Mouse (Mus musculus) stomach, embryonic 14.5 days (tissue): ENCODE measurements around the gene Kcnh5. TPM values are rescaled to one million over a fixed set of nuclear protein-coding genes. Genes with fewer than 3 reads are reported as not detected.

ENCODE experiments used
- ATAC-seq: fragments of 200-750 bp; cut with Nextera tagmentation; 2 replicates; pipeline ENCODE4 v1.8.0; 2017; ENCODE audit warnings: low read depth, moderate TSS enrichment; ENCODE audit not compliant: insufficient number of reproducible peaks, insufficient read depth, low FRiP score
- H3K27ac ChIP-seq: fragments of 300-500 bp; sonication (generic); 2 replicates; pipeline ENCODE4 v1.5.1; 2014; ENCODE audit warnings: mild to moderate bottlenecking, low read length, moderate library complexity, mixed read lengths
- H3K27me3 ChIP-seq: fragments of 300-500 bp; sonication (generic); 2 replicates; pipeline ENCODE4 v1.6.1; 2014; ENCODE audit warnings: low read length, control low read depth, mixed read lengths; ENCODE audit not compliant: control insufficient read depth, insufficient read depth
- H3K36me3 ChIP-seq: fragments of 300-500 bp; sonication (generic); 2 replicates; pipeline ENCODE4 v1.6.1; 2014; ENCODE audit warnings: mild to moderate bottlenecking, control low read depth, low read length, moderate library complexity, mixed read lengths; ENCODE audit not compliant: control insufficient read depth, insufficient read depth
- H3K4me1 ChIP-seq: fragments of 300-500 bp; sonication (generic); 2 replicates; pipeline ENCODE4 v1.6.1; 2014; ENCODE audit warnings: low read length, control low read depth, mixed read lengths; ENCODE audit not compliant: control insufficient read depth, insufficient read depth
- H3K4me2 ChIP-seq: fragments of 300-500 bp; sonication (generic); replicated peaks from 2 replicates; pipeline ENCODE4 v1.6.1; 2014; ENCODE audit warnings: low read depth, low read length, control low read depth
- H3K4me3 ChIP-seq: fragments of 300-500 bp; sonication (generic); 2 replicates; pipeline ENCODE4 v1.5.1; 2014; ENCODE audit warnings: low read depth, low read length, control low read depth
- H3K9ac ChIP-seq: fragments of 300-500 bp; sonication (generic); replicated peaks from 2 replicates; pipeline ENCODE4 v1.6.1; 2014; ENCODE audit warnings: low read depth, mild to moderate bottlenecking, control low read depth, low read length, moderate library complexity, mixed read lengths
- H3K9me3 ChIP-seq: fragments of 300-500 bp; sonication (generic); 2 replicates; pipeline ENCODE4 v1.6.1; 2016; ENCODE audit warnings: low read depth, low read length, control low read depth; ENCODE audit not compliant: control insufficient read depth
- WGBS: fragments of 180-500 bp; shearing (Covaris S2); extraction: QIAGEN DNeasy Blood & Tissue Kit; methylation state at CpG from one replicate; pipeline ENCODE4 v1.1.7; 2014; 5-methylcytosine and 5-hydroxymethylcytosine counted together
- polyA plus RNA-seq: library from polyadenylated mRNA; unstranded; fragments of >200 nt; fragmentation: Nextera tagmentation; extraction: Ambion mirVana; gene quantifications from 2 replicates; pipeline ENCODE4 v1.2.1, GENCODE M21; 2014

Gene Kcnh5
- polyA plus RNA-seq, 1 experiment from 2014 or later: 0.27 TPM

DNA sequence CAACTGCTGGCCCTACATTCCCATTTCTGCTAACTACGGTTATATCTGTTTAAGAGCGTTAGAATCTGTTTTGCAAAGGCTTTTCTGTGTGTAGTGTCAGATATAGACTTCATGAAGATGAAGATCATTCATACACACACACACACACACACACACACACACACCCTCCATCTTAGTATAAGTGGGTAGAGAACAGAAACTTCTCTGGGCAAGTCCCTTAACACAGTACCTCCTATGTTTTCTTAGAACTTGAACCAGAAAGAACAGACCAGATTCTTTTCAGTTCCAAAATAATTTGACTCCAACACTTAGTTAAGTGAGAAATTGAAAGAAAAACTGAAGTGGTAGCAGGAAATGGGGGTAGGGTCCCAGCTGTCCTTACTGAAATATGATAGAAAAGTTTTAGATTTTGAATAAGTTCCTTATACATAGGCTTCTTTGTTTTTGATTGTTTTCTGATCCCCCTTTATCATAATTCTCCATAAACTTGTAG lies 24.0 kb downstream of the Kcnh5 start:
- no peak overlapping the region for H3K4me3 ChIP-seq
- H3K9ac ChIP-seq: no peak overlapping the region
- no peak overlapping the region for H3K4me2 ChIP-seq
- no peaks in the 10 kb centered on the region for H3K9me3 ChIP-seq
- H3K36me3 ChIP-seq: no peaks in the 10 kb centered on the region
- ATAC-seq: no peak
- 97% methylated on average over 2 of the region's 2 CpGs for WGBS
- H3K27ac ChIP-seq: no peak overlapping the region
- no peaks in the 10 kb centered on the region for H3K4me1 ChIP-seq
- no peaks in the 10 kb centered on the region for H3K27me3 ChIP-seq

DNA sequence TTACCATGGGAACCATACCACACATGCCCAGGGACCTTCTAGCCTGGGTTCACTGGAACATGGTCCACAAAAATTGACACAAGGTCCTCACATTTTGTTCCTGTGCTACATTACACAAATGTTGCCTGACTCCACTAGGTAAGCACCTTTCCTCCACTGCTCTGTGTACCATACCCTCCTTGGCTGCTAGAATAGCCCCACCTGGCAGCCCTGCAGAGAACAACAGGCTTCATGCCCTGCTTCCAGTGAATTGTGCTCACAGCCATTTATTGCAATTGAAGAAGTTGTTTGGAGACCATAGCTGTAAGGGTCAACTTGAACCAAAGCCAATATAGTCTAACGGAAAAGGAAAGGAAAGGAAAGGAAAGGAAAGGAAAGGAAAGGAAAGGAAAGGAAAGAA lies 37.3 kb downstream of the Kcnh5 start:
- no peak for ATAC-seq
- WGBS: 86% methylated on average over 1 of the region's 1 CpGs
- no peak overlapping the region for H3K4me3 ChIP-seq
- no peak overlapping the region for H3K9ac ChIP-seq
- H3K27me3 ChIP-seq: no peaks in the 10 kb centered on the region
- no peaks in the 10 kb centered on the region for H3K4me1 ChIP-seq
- no peaks in the 10 kb centered on the region for H3K36me3 ChIP-seq
- H3K4me2 ChIP-seq: no peak overlapping the region
- no peaks in the 10 kb centered on the region for H3K9me3 ChIP-seq
- no peak overlapping the region for H3K27ac ChIP-seq

DNA sequence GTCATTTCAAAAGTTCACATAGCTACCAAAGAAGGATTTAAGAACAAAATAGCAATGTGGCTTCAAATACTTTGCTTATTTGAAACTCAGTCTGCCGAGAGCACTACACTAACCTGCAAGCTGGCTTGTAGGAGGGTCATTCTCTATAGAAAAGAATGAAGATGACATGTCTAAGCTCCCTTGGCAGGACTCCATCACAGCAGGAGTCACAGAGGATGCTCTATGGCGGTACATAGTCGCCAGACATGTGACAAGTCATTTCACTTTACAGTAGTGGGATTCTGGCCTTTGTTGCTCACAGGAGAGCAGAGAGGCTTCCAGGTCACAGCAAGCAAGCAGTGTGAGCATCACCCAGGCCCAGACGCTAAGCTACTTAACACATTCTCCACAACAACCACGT lies 85.2 kb downstream of the Kcnh5 start:
- 73% methylated on average over 5 of the region's 5 CpGs for WGBS
- no peak for ATAC-seq

DNA sequence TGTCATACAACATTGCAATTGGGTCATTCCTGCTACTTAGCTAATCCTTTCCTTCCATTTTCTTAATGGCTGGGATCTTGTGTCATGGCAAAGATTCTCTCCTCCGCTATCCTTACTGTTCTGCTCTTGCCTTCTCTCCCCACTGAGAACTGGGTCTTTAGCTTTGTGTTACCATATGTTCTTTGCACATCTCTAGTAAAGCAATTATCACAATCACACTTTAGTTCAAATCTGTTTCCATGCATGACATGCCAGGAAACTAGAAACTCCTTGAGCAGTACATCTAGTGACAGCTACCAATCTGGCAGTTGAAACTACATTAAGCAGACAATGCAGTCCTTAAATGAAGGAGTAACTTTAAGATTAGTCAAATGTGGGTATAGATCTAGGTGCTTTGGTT lies 86.2 kb downstream of the Kcnh5 start:
- Histone ChIP-seq H3K36me3 (no peaks in the 10 kb centered on the region), H3K4me1 (no peaks in the 10 kb centered on the region), H3K27ac (no peak overlapping the region), H3K27me3 (no peaks in the 10 kb centered on the region), H3K9me3 (no peaks in the 10 kb centered on the region), H3K4me2 (no peak overlapping the region), H3K9ac (no peak overlapping the region), H3K4me3 (no peak overlapping the region)
- ATAC-seq: no peak
- WGBS: 96% methylated on average over 1 of the region's 1 CpGs

More for the DNA sequence above, 85.2 kb downstream of the Kcnh5 start:
- H3K4me3 ChIP-seq: no peak overlapping the region
- no peaks in the 10 kb centered on the region for H3K9me3 ChIP-seq
- no peaks in the 10 kb centered on the region for H3K4me1 ChIP-seq
- H3K27ac ChIP-seq: no peak overlapping the region
- H3K9ac ChIP-seq: no peak overlapping the region
- H3K27me3 ChIP-seq: no peaks in the 10 kb centered on the region
- H3K4me2 ChIP-seq: no peak overlapping the region
- no peaks in the 10 kb centered on the region for H3K36me3 ChIP-seq

DNA sequence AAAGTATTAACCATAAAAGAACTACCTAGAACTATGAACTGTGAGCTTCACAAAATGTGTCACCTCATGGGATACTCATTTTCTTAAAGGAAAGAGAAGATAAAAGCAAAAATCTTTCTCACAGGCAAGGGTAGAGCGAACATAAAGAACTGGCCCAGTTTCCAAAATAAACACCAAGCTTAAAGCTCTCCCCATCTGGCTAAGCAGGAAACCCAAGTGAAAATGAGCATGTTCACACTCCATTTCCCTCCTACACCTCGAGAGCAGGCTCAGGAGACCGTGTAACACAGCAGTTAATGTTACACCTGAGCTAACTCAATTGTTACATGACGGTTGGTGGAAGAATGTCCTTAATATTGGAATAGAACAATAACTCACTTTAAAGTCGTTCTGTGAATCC lies 100.0 kb downstream of the Kcnh5 start:
- Histone ChIP-seq H3K9me3 (no peaks in the 10 kb centered on the region), H3K4me2 (no peak overlapping the region), H3K27me3 (no peaks in the 10 kb centered on the region), H3K27ac (no peak overlapping the region), H3K4me3 (no peak overlapping the region), H3K4me1 (no peaks in the 10 kb centered on the region), H3K36me3 (no peaks in the 10 kb centered on the region), H3K9ac (no peak overlapping the region)
- ATAC-seq: no peak
- 68% methylated on average over 5 of the region's 5 CpGs for WGBS

DNA sequence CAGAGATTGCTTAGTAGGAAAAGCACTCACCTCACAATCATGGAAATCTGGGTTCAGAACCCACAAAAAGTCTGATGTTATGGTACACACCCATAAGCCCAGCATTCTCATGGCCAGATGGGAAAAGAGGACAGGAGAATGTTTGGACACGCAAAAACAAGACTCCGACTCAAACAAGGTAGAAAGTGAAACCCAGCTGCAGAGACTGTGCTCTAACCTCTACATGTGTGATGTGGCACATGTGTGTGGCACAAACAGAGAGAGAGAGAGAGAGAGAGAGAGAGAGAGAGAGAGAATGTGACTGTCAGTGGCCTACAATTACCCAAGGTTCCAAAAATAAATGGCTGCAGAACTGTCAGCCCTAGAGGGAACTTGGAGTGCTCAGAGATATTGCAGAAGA lies 106.1 kb downstream of the Kcnh5 start:
- 90% methylated on average over 2 of the region's 2 CpGs for WGBS
- Histone ChIP-seq H3K4me3 (no peak overlapping the region), H3K27me3 (no peaks in the 10 kb centered on the region), H3K9me3 (no peaks in the 10 kb centered on the region), H3K4me1 (no peaks in the 10 kb centered on the region), H3K36me3 (no peaks in the 10 kb centered on the region), H3K4me2 (no peak overlapping the region), H3K9ac (no peak overlapping the region), H3K27ac (no peak overlapping the region)
- no peak for ATAC-seq

DNA sequence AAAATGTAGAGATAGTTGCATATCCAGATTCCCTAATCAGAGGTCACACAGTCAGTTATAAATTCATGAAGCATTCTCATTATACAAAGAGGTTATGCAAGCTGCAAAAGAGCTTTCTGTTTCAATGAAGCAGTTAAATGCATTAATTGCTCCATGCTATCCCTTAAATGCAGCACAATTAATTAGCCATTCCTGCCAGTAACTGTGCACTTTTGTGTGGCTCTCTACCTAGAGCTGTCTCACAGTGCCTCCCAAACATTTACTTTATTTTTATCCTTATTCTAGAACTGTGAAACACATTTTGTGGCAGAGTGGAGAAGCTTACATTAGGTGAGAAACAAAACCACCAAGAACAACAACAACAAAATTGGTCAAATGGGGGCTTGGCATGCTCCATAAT lies 114.6 kb downstream of the Kcnh5 start:
- Histone ChIP-seq H3K36me3 (no peaks in the 10 kb centered on the region), H3K4me3 (no peak overlapping the region), H3K4me1 (no peaks in the 10 kb centered on the region), H3K9ac (no peak overlapping the region), H3K27ac (no peak overlapping the region), H3K27me3 (no peaks in the 10 kb centered on the region), H3K9me3 (no peaks in the 10 kb centered on the region), H3K4me2 (no peak overlapping the region)
- ATAC-seq: no peak

DNA sequence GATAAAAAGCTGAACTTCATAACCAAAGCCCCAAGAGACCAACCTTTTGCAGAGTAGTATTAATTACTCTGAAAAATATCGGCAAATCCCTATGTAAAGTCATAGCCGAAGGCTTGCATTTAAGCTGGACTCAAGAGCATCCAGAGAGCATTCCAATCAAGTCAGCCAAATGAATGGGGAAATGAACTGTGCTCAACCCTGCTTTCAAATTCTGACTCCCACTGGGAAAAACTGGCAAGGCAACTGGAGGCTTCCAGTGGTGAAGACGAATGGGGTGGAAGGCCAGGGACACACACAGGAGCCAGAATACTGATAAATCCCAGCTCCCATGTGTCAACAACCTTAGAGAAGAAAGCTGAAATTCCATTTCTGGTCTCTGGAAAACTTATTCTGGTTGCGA lies 115.4 kb downstream of the Kcnh5 start:
- no peaks in the 10 kb centered on the region for H3K9me3 ChIP-seq
- 66% methylated on average over 4 of the region's 4 CpGs for WGBS
- no peak for ATAC-seq
- H3K4me1 ChIP-seq: no peaks in the 10 kb centered on the region
- no peak overlapping the region for H3K27ac ChIP-seq
- no peaks in the 10 kb centered on the region for H3K27me3 ChIP-seq
- H3K36me3 ChIP-seq: no peaks in the 10 kb centered on the region
- no peak overlapping the region for H3K4me2 ChIP-seq
- H3K4me3 ChIP-seq: no peak overlapping the region
- no peak overlapping the region for H3K9ac ChIP-seq

DNA sequence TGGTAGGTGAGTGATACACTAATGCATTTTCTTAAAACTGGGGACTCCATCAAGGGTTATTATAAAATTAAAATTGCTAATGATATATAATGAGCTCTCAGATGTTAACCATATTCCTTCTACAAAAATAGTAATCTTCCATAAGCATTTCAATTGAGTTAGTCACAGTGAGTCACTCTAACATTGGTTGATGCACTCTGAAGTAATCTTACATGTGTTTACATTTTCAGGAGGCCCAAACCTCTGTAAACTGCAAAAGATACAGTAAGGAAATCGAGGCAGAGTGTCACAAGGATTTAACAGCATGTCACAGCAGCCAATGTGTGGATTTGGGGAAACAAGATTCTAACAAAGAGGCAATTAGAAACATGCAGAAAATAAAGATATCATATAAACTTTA lies 123.4 kb downstream of the Kcnh5 start:
- Histone ChIP-seq H3K9ac (no peak overlapping the region), H3K4me3 (no peak overlapping the region), H3K4me1 (no peaks in the 10 kb centered on the region), H3K27ac (no peak overlapping the region), H3K4me2 (no peak overlapping the region), H3K36me3 (no peaks in the 10 kb centered on the region), H3K9me3 (no peaks in the 10 kb centered on the region), H3K27me3 (no peaks in the 10 kb centered on the region)
- 52% methylated on average over 1 of the region's 1 CpGs for WGBS
- ATAC-seq: no peak
